Mouse (Mus musculus): ENCODE results near the gene Cpb1. TPM values are rescaled to one million over a fixed set of nuclear protein-coding genes. Genes with fewer than 3 reads are reported as not detected.

Gene Cpb1
- 0.22 and 0.25 TPM in 2 replicates for polyA plus RNA-seq (2015; fragmentation: Nextera tagmentation; extraction: Ambion mirVana)

DNA sequence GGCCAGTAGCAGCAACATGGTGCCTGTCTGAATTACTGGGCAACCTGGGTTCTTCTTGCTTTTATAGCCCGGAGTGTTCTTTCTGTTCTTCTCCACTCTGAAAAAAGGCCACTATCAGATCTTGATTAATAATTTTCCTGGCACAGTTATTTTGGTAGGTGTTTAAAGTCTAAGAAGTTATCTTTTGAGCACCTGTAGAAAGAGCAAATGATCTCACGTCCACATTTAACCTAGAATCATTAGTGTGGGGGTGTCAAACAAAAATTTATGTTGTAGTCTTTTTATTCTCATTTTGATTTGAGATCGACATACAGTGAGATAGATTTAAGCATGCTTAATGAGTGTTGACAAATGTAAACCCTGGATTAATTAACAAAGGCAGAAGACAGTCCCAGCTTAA lies at the start of gene Cpb1:
Gene Cpb1, minus strand, starts transcription at position 101 of the 400 bp plus-strand sequence.
- no peak for DNase-seq (ENCODE audit: low spot score)

DNA sequence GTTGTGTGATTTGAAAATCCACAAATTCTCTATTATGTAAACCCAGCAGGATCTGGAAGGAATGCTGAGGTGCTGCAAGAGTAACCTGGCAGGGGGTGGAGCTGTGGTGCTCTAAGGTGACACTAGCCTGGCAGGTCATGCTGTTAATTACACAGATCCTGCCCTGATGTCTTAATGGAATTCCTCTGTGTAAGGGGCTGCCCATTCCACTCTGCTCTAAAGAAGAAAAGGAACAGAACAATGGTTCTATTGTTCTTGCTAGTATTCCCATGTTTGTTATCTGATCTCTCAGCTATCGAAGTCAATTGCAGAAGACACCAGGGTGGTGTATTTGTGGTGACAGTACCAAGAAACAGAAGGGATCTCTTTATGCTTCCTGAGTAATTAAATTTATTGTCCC lies 41.7 kb upstream of the Cpb1 start:
- DNase-seq (ENCODE audit: low spot score): no peak

DNA sequence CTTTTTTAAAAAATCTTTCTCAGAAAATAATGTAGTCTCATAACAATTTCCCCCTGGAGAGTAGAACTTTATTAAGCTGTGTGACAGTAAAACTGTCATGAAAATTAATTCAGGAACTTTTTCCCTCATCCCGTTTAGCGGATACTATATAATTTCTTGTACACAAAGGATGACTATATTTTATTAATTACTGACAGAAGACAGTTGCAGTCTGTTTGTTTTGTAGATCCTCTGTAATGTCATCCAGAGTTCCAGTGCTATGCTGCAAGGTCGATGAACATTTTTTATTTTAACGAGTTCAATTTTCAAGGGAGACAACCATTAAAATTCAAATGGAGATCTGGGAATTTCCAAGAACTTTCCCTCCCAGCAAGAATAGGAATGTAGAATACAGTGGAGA lies 33.6 kb upstream of the Cpb1 start:
- no peak for DNase-seq (ENCODE audit: low spot score)

DNA sequence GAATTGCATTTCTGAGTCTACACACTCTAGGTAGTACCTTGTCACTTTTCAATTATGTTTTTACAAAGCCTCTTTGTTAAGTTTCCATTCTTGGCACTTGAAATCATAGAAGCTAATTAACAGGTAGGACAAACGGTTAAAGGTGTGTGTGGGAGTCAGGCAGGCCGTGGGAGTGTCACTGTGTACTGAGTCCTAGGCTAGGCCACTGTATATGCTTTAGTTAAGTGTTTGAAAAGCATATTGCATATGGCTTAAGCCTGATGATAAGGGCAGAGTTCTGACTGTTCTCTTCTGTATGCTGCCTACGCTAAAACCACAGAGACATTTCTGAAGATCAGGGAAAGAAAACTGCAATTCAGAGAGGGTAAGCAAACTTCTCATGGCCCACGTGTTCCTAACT lies 31.7 kb upstream of the Cpb1 start:
- DNase-seq (ENCODE audit: low spot score): no peak

DNA sequence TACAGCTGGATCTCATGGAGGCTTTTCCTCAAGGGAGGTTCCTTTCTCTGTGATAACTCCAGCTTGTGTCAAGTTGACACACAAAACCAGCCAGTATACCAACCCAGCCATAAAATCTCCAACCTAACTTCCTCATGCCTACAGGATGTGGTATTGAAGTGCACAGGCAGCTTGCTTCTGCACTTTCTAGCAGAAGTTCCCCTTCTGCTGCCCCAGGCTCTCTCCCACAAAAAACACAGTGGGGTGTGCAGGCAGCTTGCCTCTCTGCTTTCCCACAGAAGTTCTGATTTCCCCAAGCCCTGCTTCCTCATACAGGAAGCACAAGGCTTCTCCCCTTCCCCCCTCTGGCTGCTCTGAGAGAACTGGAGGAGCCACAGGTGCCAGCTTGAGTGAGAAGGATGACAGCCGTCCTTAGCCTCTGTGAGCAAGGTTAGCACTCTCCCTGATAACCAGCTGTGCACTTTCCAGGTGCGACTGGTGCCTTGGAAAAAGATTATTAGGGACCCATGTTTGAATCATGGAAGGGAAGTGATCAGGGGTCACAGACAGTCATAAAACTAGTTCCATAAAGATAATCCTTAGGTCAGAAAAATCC lies 29.3 kb upstream of the Cpb1 start:
- peak; percentile 46 for DNase-seq (ENCODE audit: low spot score)

DNA sequence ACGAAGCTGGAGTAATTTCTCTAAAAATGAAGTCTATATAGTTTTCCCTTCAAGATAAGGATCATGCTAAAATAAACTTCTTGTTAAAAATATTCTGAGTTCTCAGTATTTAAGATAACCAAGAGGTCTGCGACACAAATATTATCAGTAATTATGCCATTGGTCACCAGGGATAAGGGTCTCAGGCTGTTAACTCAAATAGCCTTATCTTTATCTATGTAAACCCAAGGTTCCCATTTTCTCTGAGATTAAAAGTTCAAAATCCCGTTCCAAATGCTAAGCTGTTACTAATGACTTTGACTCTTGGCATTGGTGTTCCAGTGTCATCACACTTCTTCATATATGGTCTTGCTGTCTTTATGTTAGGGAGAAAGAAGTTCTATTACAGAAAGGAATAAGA lies 20.0 kb upstream of the Cpb1 start:
- DNase-seq (ENCODE audit: low spot score): no peak

DNA sequence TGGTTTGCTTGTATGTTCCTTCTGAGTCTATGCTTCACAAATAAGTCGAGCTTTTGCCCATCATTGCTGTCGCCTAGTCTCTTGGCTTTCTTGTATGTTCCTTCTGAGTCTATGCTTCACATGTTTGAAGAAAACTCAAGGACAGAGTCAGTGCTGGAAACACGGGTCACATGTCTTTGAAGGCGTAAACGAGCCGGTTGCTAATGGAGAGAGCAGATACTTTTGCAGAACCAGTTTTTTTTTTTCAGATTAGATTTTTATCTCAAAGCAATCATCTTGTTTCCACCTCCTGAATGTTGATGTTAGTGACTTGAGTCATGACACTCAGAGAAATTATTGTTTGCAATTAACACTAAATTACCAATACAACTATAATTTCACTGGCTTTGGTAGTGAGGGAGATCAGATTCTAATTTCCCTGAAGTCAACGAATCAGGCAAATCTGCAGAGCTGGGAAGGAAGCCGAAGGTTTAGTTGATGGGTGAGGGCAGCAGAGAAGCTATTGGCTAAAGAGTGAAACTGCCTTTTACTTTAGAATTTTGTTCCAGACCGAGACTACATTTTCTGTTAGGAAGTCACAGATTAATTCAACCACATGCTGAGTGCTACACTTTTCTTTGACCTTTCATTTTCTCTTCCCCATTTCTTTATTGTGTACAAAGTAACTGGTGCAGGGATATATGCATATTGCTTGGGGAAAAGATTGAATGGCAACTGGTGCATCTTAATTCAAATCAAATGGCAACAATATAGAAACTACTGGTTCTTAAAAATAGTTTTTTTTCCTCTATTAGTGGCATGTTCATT lies 19.2 kb upstream of the Cpb1 start:
- no peak for DNase-seq (ENCODE audit: low spot score)

DNA sequence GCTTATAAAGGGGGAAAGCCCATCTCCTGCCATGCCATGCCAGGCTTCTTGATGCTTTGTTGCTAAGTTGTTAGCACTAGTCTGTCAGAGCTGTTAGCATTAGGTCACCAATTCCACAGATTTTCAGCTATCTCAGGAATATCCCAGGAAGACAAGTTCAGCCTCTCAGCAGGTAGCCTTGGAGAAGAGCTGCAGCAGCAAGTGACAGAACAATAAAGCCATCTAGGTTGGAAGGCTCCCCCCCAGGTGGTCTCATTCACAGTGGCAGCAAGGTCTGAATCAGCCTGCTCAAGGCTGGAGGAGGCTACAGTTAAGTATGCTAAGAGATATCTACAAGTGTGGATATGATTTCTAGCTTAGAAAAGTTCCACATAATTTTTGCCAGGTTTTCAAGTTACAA lies 15.8 kb upstream of the Cpb1 start:
- DNase-seq (ENCODE audit: low spot score): no peak

DNA sequence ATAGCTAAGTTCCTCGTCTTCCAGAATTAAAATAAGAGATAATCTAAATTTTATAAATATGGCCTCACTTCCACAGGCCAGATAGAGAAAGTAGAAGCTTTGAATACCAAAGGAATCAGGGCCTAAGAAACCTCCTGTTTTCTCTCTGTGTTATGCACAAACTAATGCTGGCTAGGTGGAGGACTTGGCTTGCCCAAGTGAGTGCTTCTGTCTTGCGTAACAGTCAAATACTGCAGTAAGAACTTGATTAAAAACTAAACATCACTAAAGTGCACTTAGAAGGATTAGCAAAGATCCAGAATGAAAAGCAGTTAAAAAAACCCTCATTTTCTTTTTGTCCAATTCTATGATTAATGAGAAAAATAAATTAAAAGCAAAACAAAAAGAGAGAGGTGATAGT lies 13.2 kb upstream of the Cpb1 start:
- DNase-seq (ENCODE audit: low spot score): no peak

DNA sequence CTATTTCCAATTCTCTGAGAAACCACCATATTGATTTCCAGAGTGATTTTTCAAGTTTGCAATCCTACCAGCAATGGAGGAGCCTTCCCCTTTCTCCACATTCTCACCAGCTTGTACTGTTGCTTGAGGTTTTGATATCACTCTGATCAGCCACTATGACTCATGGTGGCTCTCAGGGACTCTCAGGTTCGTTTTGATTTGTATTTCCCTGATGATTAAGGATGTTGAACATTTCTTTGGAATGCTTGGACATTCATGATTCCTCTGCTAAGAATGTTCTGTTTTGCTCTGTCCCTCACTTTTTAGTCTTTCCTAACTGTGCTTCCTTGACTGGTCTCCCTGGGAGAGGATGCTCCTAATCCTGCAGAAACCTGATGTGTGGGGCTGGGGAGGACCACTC lies 6.3 kb upstream of the Cpb1 start:
- DNase-seq (ENCODE audit: low spot score): no peak

DNA sequence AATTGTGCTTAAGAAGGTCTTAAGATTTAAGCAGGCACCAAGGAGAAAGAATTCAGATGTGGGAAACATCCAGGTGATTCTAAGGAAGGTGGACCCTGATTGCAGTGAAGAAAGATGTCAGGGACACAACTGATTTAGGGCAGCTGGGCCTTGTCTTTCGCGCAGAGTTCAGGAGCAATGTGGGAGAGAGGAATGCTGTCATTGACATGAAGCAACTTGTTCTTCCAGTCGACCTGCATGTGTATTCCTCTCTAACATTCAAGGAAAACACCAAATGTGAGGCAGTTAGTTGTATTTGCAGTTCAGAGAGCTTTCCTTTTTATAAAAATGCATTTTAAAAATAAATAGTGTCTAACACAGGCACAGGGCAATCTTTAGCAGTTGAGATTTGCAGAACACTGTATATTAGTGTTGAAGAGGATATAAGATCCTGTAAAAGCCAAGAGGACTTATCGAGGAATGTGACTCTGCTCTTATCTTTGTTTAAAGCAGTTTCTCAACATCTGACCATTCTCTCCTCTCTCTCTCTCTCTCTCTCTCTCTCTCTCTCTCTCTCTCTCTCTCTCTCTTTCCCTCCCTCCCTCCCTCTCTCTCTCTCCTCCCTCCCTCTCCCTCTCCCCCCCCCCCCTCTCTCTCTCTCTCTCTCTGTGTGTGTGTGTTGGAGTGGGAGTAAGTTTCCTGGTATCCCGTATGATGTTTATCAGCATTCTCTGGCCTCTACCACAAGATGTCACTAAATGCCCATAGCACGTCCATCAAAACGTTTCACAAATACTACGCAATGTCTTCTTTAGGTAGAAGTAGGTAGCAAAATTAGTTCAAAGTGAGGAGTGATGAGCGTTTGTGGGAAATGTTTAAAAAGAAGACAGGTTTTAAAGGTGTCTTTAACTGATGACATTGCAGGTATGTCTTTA lies 20.7 kb downstream of the Cpb1 start:
- DNase-seq (ENCODE audit: low spot score): no peak

DNA sequence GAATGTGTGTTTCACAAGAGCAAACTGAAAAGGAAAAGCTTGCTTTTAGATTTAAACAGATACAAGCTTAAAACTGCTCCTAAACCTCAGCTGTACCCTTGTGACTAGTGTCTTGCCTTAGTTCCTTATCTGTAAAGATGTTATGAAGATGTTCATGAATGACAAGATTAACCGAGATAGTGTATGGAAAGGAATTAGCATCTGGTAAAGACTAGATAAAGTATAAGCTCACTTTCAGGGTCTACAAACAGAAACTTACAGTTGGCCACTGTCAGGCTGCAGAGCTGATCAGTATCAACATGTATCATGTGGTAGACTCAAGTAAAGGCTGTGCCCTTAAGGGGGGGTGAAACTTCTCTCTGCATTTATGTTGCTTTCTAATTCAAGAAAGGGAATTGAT lies 31.6 kb downstream of the Cpb1 start:
- DNase-seq (ENCODE audit: low spot score): peak; percentile 6

DNA sequence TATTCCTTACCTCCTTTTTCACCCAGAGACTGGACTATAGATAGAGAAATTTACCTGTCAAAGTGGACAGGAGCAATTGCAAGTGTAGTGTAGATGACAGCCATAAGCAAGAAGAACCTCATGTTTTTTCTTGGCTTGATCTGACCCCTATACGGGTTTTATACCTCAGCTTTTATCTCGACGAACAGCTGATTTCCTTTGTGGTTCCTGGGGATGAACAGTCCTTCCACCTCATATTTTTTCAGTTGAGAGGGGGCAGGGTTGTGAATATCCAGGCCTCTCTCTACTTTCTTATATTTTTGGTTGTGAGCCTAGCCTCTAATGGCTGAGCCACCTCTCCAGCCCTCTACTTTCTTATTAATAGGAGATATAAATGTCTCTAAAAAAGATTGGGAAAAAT lies 33.5 kb downstream of the Cpb1 start, which contains the start of gene Cpa3:
Gene Cpa3, minus strand, starts transcription at position 132 of the 400 bp plus-strand sequence.
- no peak for DNase-seq (ENCODE audit: low spot score)

DNA sequence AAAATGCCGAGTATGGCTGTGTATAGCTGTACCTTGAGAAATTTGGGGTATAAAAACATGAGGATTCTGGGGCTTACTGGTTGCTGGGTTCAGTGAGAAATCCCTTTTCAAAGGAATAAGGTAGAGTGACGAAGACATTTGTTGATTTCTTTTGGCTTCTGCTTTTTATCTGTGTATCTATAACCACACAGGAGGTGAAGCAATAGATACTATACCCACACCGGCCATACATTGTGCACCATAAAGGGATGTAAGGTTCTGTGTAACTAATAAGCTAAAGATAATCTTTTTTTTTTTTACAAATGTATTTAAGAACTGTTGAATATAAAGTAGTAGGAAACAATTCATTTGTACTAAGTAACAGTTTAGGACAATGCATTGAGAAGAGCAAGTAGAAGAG lies 35.8 kb downstream of the Cpb1 start:
- no peak for DNase-seq (ENCODE audit: low spot score)

DNA sequence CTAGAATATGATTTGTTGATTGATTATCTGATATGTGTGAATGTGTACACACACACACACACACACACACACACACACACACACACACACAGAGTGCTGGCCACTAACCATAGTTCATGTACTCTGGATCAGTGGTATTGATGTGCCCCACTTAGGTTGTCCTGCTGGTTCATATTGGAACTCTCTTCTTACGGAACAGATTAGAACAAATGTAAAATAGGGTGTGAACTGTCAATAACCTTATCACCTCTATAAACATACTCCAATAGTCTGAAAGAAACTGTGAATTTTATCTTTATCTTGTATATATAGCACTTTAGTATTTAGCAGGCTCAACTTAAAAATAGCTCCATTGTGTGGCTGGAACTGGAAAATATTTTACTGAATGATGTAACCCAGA lies 38.6 kb downstream of the Cpb1 start:
- DNase-seq (ENCODE audit: low spot score): no peak

DNA sequence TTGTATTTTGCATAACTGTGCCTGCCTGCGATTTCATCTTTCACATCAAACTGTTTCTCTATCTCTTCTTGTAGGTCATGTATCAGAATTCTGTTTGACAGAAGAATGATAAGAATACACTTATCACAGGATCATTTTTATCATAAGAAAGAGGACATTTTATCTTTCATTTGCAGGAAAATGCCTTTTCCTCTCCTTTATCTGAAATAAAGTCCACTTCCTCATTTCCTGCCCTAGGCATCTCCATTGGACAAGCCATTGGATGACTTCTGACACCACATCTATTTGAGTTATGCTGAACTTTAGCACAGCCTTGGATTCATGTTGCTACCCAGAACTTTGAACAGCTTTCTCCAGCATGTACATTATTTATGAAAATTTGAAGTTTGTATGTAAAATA lies 46.5 kb downstream of the Cpb1 start:
- no peak for DNase-seq (ENCODE audit: low spot score)

DNA sequence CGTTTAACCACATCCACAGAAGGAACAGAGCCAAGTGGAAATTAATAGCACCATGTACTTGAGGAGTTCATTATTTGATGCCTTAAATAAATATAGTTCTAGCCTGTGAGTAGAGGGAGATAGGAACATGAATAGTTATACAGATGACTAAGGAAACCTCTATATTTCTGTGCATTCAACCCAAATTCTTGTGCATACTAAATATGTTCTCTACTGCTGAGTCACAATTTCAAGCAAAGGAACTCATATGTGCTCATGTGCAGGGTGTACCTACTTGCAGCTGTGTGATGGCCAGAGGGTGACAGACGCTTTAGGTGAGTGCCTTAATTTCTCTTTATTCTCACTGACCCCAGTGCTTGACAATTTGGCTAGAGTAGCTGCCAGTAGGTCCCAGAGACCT lies 50.1 kb downstream of the Cpb1 start:
- DNase-seq (ENCODE audit: low spot score): no peak

DNA sequence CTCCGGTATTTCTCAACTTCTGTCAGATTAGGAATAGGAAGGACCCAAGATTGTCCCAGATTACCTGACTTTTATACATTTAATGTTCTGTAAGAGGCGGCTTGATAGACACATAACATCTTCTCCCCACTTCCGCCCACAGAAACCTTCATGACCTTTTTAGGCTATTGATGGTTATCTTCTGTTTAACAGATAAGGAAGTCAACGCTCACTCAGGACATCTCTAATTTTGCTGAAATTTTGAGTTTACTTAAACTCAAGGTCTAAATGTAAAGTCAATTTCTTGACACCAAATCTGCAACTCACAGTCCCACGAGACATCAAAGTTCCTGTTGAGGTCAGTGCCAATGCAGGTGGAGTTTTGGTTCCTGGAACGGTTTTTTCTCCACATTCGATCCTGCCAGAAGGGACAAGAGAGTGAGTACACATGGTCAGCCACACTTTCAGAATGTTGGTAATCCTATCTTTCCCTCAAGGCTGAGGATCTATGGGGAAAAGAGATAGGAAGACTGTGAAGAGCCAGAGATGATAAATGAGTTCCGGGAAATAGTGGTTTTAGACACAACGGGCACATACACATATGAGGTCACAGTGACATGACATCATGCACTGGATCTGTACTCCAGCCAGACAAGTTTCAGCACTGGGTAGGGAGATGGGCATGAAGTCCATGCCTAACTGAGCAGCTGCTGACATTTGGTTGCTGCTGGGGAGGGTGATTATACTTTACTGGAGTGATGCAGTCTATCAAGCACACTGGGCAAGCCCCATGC lies 52.4 kb downstream of the Cpb1 start:
- DNase-seq (ENCODE audit: low spot score): peak; percentile 36

DNA sequence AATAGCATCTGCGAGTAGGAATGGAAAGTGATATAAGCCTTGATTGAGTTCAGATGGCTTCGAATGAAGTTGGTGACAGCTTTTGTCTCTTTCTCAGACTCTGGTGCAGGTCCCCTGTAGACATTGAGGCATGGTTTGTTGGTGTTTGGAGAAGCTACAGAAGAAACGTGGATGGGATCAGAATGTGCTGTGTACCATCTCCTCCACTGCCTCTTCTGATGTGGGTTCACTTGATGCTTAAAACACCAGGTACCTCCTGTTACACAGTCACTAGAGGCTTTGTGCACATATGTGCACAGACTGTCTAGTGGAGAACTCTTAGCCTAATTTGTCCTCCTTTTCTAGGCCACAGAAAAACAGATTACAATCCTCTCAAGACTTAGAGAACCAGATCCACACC lies 53.4 kb downstream of the Cpb1 start:
- DNase-seq (ENCODE audit: low spot score): peak; percentile 53

DNA sequence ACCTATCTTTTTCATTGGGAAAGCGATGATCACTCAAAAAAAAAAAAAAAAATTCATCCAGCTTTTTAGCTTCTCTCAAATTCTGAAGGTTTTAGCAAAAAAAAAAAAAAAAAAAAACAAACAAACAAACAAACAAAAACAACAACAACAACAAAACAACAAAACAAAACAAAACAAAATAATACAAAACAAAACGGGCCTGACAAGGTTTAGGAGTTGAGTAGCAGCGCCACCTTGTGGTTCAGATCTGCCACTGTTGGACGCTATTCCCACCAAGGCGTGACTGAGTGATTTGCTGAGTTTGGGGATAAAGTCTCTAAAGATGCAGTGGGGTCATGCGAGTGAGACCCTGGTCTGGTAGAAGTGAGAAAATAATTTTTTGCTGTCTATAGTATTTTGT lies 76.7 kb downstream of the Cpb1 start:
- peak; percentile 68 for DNase-seq (ENCODE audit: low spot score)

Measured in thymus, postnatal 0 days (tissue).